Mouse (Mus musculus): Measurements from ENCODE around the gene Gm29797. TPM values are rescaled to one million over a fixed set of nuclear protein-coding genes. Genes with fewer than 3 reads are reported as not detected.

The Gm29797 gene
- polyA plus RNA-seq, 1 experiment: not detected

- TF ChIP-seq POLR2A (IDR thresholded peaks at IDR 0.05; ENCODE audit: low read depth, low read length) (no peak), CTCF (IDR thresholded peaks at IDR 0.05; ENCODE audit: extremely low read depth, insufficient read depth, insufficient read length, insufficient replicate concordance) (no peak)
- Histone ChIP-seq H3K36me3 (ENCODE audit: control insufficient read depth, insufficient read depth, low read length) (peaks cover 15% of the 10 kb centered on the region), H3K4me1 (ENCODE audit: control insufficient read depth, insufficient read depth, insufficient read length) (peaks cover 4% of the 10 kb centered on the region; the same call in 1 of the 2 replicates), H3K27ac (ENCODE audit: insufficient read depth, low read length) (no peak overlapping the region), H3K4me3 (ENCODE audit: extremely low read depth, insufficient read depth, insufficient read length) (no peak overlapping the region), H3K27me3 (ENCODE audit: control insufficient read depth, insufficient read depth, low read length) (no peaks in the 10 kb centered on the region)
- DNase-seq (ENCODE audit: low read depth in 1 of 2, low spot score in 2 of 2): no peak
- WGBS: 35% methylated on average over 17 of the region's 17 CpGs
Measured at GRCm38 (mm10) chr2:181658930-181659555, 2.2 kb downstream of the Gm29797 start.

GRCm38 (mm10) chr2:181659609-181660055 lies 2.8 kb downstream of the Gm29797 start:
- Histone ChIP-seq H3K27me3 (ENCODE audit: control insufficient read depth, insufficient read depth, low read length) (no peaks in the 10 kb centered on the region), H3K27ac (ENCODE audit: insufficient read depth, low read length) (no peak overlapping the region), H3K4me3 (ENCODE audit: extremely low read depth, insufficient read depth, insufficient read length) (no peak overlapping the region; the same call in 1 of the 2 replicates), H3K4me1 (ENCODE audit: control insufficient read depth, insufficient read depth, insufficient read length) (peaks cover 4% of the 10 kb centered on the region; the same call in 1 of the 2 replicates), H3K36me3 (ENCODE audit: control insufficient read depth, insufficient read depth, low read length) (peaks cover 14% of the 10 kb centered on the region)
- DNase-seq (ENCODE audit: low read depth in 1 of 2, low spot score in 2 of 2): peak; percentile 41 to 73
- WGBS: 2% methylated on average over 9 of the region's 9 CpGs
- TF ChIP-seq POLR2A (IDR thresholded peaks at IDR 0.05; ENCODE audit: low read depth, low read length): no peak
- peak; percentile 75; the same call in 1 of the 2 replicates for TF ChIP-seq CTCF (IDR thresholded peaks at IDR 0.05; ENCODE audit: extremely low read depth, insufficient read depth, insufficient read length, insufficient replicate concordance)

DNA sequence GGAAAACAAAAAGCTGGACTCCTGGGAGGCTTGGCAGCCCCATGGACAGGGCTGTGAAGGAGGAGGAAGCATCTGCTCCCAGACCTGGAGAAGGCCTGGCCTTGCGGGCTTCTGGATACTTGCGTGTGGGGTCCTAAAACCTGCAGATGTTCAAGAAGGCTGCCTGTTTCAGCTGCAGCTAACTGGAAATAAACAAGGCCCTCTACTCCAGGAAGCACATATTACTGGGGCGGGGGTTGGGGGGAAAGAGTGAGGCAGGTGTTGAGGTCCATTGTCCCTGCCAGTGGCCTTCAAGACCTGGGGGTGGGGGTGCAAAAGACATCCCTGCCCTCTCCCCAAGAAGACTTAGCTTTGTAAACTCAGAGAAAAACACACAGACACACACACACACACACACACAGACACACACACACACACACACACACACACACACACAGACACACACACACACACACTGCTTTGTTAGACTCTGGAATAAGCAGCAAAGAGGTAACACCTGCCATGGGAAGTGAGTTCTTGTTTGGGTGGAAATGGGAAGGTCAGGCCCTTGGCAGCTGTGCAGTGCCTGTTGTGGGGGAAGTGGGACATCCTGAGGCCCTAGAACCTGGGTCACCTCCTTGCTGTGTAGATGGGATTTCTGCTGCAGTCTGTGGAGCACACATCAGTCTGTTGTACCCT lies 5.9 kb downstream of the Gm29797 start:
- no peak for TF ChIP-seq CTCF (IDR thresholded peaks at IDR 0.05; ENCODE audit: extremely low read depth, insufficient read depth, insufficient read length, insufficient replicate concordance)
- TF ChIP-seq POLR2A (IDR thresholded peaks at IDR 0.05; ENCODE audit: low read depth, low read length): no peak
- 90% methylated on average over 3 of the region's 3 CpGs for WGBS
- Histone ChIP-seq H3K4me3 (ENCODE audit: extremely low read depth, insufficient read depth, insufficient read length) (no peak overlapping the region), H3K36me3 (ENCODE audit: control insufficient read depth, insufficient read depth, low read length) (no peaks in the 10 kb centered on the region), H3K27me3 (ENCODE audit: control insufficient read depth, insufficient read depth, low read length) (no peaks in the 10 kb centered on the region), H3K4me1 (ENCODE audit: control insufficient read depth, insufficient read depth, insufficient read length) (peaks cover 4% of the 10 kb centered on the region; the same call in 1 of the 2 replicates), H3K27ac (ENCODE audit: insufficient read depth, low read length) (no peak overlapping the region; the same call in 1 of the 2 replicates)
- no peak for DNase-seq (ENCODE audit: low read depth in 1 of 2, low spot score in 2 of 2)

- WGBS: 40% methylated on average over 4 of the region's 4 CpGs
- no peaks in the 10 kb centered on the region for H3K36me3 ChIP-seq (ENCODE audit: control insufficient read depth, insufficient read depth, low read length)
- H3K4me3 ChIP-seq (ENCODE audit: extremely low read depth, insufficient read depth, insufficient read length): no peak overlapping the region
- peaks cover 4% of the 10 kb centered on the region; the same call in 1 of the 2 replicates for H3K4me1 ChIP-seq (ENCODE audit: control insufficient read depth, insufficient read depth, insufficient read length)
- H3K27me3 ChIP-seq (ENCODE audit: control insufficient read depth, insufficient read depth, low read length): no peaks in the 10 kb centered on the region
- no peak for TF ChIP-seq POLR2A (IDR thresholded peaks at IDR 0.05; ENCODE audit: low read depth, low read length)
- TF ChIP-seq CTCF (IDR thresholded peaks at IDR 0.05; ENCODE audit: extremely low read depth, insufficient read depth, insufficient read length, insufficient replicate concordance): no peak
- DNase-seq (ENCODE audit: low read depth in 1 of 2, low spot score in 2 of 2): no peak
- no peak overlapping the region; the same call in 1 of the 2 replicates for H3K27ac ChIP-seq (ENCODE audit: insufficient read depth, low read length)
Measured at GRCm38 (mm10) chr2:181663298-181663630, 6.4 kb downstream of the Gm29797 start.

GRCm38 (mm10) chr2:181670285-181670912 lies 13.6 kb downstream of the Gm29797 start:
- no peaks in the 10 kb centered on the region for H3K36me3 ChIP-seq (ENCODE audit: control insufficient read depth, insufficient read depth, low read length)
- no peaks in the 10 kb centered on the region; the same call in 1 of the 2 replicates for H3K4me1 ChIP-seq (ENCODE audit: control insufficient read depth, insufficient read depth, insufficient read length)
- peaks cover 18% of the 10 kb centered on the region for H3K27me3 ChIP-seq (ENCODE audit: control insufficient read depth, insufficient read depth, low read length)
- WGBS: 15% methylated on average over 56 of the region's 56 CpGs
- H3K27ac ChIP-seq (ENCODE audit: insufficient read depth, low read length): peak overlapping the region; percentile 9; the same call in 1 of the 2 replicates
- H3K4me3 ChIP-seq (ENCODE audit: extremely low read depth, insufficient read depth, insufficient read length): peak overlapping the region; percentile 21; the same call in 1 of the 2 replicates
- TF ChIP-seq CTCF (IDR thresholded peaks at IDR 0.05; ENCODE audit: extremely low read depth, insufficient read depth, insufficient read length, insufficient replicate concordance) (no peak), POLR2A (IDR thresholded peaks at IDR 0.05; ENCODE audit: low read depth, low read length) (no peak)
- no peak for DNase-seq (ENCODE audit: low read depth in 1 of 2, low spot score in 2 of 2)

GRCm38 (mm10) chr2:181670913-181671311 lies 14.1 kb downstream of the Gm29797 start:
- TF ChIP-seq CTCF (IDR thresholded peaks at IDR 0.05; ENCODE audit: extremely low read depth, insufficient read depth, insufficient read length, insufficient replicate concordance): no peak
- no peak for TF ChIP-seq POLR2A (IDR thresholded peaks at IDR 0.05; ENCODE audit: low read depth, low read length)

More at GRCm38 (mm10) chr2:181670913-181671311, 14.1 kb downstream of the Gm29797 start:
- Histone ChIP-seq H3K27me3 (ENCODE audit: control insufficient read depth, insufficient read depth, low read length) (peaks cover 18% of the 10 kb centered on the region), H3K4me1 (ENCODE audit: control insufficient read depth, insufficient read depth, insufficient read length) (no peaks in the 10 kb centered on the region; the same call in 1 of the 2 replicates), H3K27ac (ENCODE audit: insufficient read depth, low read length) (no peak overlapping the region), H3K36me3 (ENCODE audit: control insufficient read depth, insufficient read depth, low read length) (no peaks in the 10 kb centered on the region), H3K4me3 (ENCODE audit: extremely low read depth, insufficient read depth, insufficient read length) (peak overlapping the region; percentile 21; the same call in 1 of the 2 replicates)
- DNase-seq (ENCODE audit: low read depth in 1 of 2, low spot score in 2 of 2): no peak
- 3% methylated on average over 41 of the region's 41 CpGs for WGBS

Data from spleen, adult 2 months (tissue).